Mouse (Mus musculus): ENCODE measurements around the gene Copg1.
"Not testable (repeated sequence)": the region's sequence is repeated elsewhere in the genome, so short reads cannot be mapped to it uniquely, and the experiment has no call there.

The Copg1 gene

GRCm38 (mm10) chr6:87875562-87875961 is 12.1 kb upstream of the Copg1 start:
- no peak for DNase-seq (ENCODE audit: low spot score in 2 of 2)

GRCm38 (mm10) chr6:87876068-87876643 is 11.5 kb upstream of the Copg1 start:
- DNase-seq (ENCODE audit: low spot score in 2 of 2) = peak in 1 of 2 experiments; percentile 37

DNA sequence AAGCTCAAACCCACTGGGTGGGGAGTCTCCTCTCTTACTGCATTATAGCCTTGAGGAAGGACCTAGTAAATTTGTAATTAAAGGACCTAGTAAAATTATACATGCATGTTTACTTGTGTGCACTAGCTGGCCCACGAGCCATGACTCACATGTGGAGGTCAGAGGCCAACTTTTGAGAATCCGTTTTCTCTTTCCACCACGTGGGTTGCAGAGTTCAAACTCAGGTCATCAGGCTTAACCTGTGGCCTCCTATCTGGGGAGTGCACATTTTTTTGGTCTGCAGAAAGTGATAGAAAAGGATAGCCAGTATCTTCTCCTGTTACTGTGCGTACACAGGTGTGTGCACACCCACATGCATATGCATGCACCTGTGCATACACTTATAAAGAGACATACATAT is 8.6 kb upstream of the Copg1 start:
- no peak for DNase-seq (ENCODE audit: low spot score in 2 of 2)

DNA sequence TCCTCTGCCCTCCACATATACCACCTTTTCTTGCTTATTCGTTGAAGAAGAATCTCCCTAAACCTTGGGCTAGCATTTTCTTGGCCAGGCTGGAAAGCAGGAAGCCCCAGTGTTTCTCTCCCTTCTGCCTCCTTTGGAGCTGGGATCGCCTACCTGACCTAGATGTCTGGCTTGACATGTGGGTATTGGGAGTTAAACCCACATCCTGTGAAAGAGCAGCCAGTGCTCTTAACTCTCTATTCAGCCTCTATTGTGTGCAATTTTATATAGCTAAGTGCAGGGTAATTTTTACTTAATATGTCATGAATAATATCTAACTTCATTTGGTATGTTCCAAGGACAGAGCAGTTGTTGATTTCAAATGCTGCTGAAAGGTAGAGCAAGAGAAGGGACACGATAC is 8.0 kb upstream of the Copg1 start:
- no peak for DNase-seq (ENCODE audit: low spot score in 2 of 2)

DNA sequence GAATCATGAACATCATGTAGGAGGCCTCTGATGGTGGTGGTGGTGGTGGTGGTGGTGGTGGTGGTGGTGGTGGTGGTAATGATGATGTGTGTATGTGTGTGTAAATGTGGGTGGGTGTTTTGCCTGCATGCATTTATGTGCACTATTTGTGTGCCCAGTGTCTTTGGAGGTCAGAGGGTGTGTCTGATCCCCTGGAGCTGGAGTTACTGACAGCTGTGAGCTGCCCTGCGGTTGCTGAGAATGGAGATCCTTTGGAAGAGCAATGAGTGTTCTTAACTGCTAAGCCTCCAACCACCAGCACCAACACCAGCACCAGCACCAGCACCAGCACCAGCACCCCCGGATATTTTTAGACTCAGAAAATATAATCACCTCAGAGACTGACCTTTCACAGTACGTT is 5.4 kb upstream of the Copg1 start:
- no peak for DNase-seq (ENCODE audit: low spot score in 2 of 2)

GRCm38 (mm10) chr6:87882816-87883215 is 4.8 kb upstream of the Copg1 start:
- peak in 1 of 2 experiments; percentile 30 for DNase-seq (ENCODE audit: low spot score in 2 of 2)

GRCm38 (mm10) chr6:87886721-87887120 is 893 bp upstream of the Copg1 start:
- no peak for DNase-seq (ENCODE audit: low spot score in 2 of 2)

- no peak for DNase-seq (ENCODE audit: low spot score in 2 of 2)
Measured at GRCm38 (mm10) chr6:87893931-87894330, 6.3 kb downstream of the Copg1 start.

DNA sequence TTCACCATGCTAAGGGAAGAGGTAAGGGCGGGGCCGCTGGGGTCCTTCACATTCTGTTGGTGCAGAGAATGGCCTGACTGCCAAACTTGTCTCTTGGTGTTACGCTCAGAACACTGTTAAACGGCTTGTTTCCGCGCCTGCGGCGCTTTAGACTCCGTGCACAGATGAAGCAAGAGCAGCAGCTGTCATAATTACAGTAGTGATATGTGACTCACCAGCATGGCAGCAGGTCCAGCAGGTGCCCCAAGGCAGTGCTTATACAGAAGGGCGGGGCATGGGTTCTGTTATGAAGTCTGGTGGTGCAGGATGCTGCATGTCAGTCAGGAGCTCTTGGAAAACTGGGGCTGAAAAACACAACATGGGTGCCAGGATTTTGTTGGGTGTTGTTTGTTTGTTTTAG is 10.4 kb downstream of the Copg1 start:
- DNase-seq (ENCODE audit: low spot score in 2 of 2) = no peak

DNA sequence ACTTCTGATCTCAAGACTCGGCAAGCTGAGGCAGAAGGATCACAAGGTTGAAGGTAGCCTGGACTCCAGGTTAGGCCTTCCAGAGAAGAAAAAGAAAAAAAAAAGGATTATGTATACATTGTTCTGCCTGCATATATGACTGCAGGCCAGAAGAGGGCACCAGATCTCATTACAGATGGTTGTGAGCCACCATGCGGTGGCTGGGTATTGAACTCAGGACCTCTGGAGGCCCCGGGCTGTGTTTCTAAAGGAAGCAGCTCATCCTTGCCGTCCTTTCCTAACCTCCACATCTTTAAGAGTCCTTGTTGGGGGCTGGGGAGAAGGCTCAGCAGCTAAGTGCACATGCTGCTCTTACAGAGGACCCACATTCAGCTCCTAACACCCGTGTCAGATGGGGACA is 19.0 kb downstream of the Copg1 start:
- no peak for DNase-seq (ENCODE audit: low spot score in 2 of 2)

DNA sequence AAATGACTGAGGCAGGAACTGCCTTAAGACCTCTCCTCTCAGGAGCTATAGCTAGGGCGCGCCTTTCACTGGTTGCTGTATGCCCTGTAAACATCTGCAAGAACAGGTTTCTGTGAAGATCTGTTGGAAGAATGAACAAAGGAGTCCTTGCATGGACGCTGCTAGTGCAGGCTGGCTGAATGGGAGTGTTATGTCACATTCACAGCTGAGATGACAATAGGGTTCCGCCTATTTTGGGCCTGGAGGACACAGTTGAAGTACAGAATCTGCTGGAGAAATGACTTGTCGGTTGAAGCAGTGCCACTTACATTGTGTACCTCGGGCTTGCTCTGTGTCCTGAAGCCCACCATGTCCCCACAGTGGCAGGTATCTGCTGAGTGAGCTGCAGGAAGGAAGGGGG is 21.6 kb downstream of the Copg1 start:
- DNase-seq (ENCODE audit: low spot score in 2 of 2) = no peak

DNA sequence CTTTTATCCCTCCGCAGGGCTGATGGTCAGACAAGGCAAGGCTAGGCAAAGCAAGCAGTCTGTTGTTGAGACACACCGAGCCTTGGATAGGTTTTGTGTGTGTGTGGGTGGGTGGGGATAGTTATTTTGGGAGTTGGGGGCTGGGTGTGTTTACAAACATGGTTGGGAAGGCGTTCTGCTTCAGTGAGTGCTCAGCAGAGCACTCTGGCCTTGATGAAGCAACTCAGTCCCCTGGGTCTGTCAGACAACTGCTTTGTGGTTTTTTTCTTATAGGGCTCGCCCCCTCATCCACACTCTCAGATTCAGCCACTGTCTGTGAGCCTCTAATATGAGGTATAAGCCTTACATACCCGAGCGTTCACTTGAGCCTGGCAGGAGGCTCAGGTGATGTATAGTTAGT is 23.9 kb downstream of the Copg1 start:
- DNase-seq (ENCODE audit: low spot score in 2 of 2) = no peak

DNA sequence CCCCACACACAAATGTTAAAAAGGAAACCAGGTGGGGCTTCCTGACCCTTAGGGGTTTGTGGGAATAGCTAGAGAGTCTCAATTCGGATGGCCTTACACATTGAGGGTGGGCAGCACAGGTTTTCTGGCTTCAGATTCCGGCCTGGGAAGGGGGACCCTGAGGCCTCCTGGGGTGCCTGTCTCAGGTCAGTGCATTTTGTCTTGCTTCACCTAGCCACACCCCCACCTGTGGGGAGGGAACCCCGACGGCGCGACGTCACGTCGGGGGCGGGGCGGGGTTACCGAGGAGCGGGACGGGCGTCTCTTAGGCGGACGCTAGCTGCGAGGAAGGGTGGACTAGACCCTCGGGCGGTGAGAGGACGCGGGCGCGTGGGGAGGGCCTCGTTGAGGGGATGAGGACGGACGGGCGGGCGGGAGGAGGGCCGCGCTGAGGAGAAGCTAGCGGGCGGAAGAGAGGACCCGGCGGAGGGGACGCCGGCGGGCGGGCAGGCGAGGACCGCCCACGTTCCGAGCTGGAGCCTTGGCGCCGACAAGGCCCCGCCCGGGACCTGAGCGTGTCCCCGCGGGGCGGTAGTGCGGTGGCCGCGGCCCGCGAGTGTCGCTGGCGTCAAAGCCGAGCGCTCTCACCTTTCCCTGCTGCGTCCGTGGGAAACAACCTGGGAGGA is 26.2 kb downstream of the Copg1 start, which contains the start of gene Hmces:
Gene Hmces (plus strand): TSS at position 275 of the 665 bp plus-strand sequence.
- DNase-seq (ENCODE audit: low spot score in 2 of 2) = peak; percentile 72 to 83

- peak; percentile 51 to 64 for DNase-seq (ENCODE audit: low spot score in 2 of 2)
Measured at GRCm38 (mm10) chr6:87914326-87915102, 26.9 kb downstream of the Copg1 start.

- no peak for DNase-seq (ENCODE audit: low spot score in 2 of 2)
Measured at GRCm38 (mm10) chr6:87915939-87916338, 28.3 kb downstream of the Copg1 start.

DNA sequence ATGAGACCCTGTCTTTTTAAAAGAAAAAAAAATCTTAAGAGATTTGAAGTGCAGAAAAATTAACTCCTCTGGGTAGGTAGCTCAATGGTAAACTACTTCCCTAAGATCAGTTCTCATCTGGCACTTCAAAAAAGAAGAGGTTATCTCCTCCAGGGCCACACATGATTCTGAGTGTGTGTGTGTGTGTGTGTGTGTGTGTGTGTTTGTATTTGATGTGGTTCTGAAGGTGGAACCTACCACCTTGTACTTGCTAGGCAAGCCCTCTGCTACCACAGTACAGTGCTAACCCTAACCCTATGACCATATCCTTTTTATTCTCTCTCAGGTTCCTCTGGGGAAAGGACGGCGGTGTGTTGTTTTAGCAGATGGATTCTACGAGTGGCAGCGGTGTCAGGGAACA is 33.6 kb downstream of the Copg1 start:
- DNase-seq (ENCODE audit: low spot score in 2 of 2) = no peak

- no peak for DNase-seq (ENCODE audit: low spot score in 2 of 2)
Measured at GRCm38 (mm10) chr6:87923624-87924023, 36.0 kb downstream of the Copg1 start.

DNA sequence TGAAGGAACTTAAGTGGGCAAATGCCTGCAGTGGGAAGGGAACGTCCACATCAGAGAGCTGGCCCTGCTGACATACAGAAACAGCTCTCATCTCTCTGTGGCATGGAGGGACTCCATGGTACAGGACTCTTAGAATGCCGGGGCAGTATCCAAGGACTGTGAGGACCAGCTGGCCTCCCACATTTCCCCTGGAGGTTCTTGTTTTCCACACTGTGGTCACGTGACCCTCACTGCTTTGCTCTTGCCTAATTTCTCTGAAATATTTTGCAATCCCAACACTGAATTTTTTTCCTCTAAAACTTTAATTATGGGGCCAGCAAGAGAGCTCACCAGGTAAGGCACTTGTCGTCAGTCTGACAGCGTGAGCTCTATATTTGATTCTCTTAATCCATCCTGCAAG is 47.4 kb downstream of the Copg1 start:
- no peak for DNase-seq (ENCODE audit: low spot score in 2 of 2)

GRCm38 (mm10) chr6:87937178-87937788 is 49.7 kb downstream of the Copg1 start:
- no peak for DNase-seq (ENCODE audit: low spot score in 2 of 2)

GRCm38 (mm10) chr6:87938941-87939340 is 51.3 kb downstream of the Copg1 start:
- DNase-seq (ENCODE audit: low spot score in 2 of 2) = no peak

DNA sequence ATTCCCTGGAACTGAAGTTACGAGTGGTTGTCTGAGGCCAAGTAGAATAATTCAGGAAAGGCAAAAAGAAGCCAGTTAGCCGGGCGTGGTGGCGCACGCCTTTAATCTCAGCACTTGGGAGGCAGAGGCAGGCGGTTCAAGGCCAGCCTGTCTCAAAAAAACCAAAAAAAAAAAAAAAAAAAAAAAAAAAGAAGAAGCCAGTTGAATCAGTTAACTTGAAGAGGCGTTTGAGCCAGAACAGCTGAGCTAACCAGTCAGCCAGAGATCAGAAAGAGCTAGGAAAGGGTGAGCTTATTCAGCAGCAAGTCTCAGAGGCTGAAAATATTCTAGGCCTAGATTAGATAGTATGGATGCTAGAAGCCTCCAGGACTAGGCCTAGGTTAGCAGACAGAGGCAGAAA is 54.6 kb downstream of the Copg1 start:
- no peak for DNase-seq (ENCODE audit: low spot score in 2 of 2)

DNA sequence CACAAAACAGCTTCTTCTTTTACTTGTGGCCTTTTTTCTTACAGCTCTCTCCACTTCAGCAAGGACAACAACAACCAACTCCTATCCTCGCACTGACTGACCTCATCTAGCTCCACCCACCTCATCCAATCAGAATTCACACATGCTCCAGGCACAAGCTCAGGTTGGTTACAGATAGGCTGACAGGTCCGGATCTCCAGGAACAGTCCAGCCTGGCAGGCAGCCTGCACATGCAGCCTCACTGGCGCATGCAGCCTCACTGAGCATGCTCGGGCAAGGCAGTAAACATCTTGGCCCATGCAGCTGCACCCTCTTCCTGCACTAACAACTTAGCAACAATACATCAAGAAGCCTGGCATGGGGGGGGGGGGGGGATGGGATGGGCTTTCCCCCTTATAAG is 74.8 kb downstream of the Copg1 start:
- DNase-seq (ENCODE audit: low spot score in 2 of 2) = not testable (repeated sequence)
